Mouse (Mus musculus): ENCODE data around the gene Sytl5. TPM values are rescaled to one million over a fixed set of nuclear protein-coding genes. Genes with fewer than 3 reads are reported as not detected.

Gene Sytl5
- polyA plus RNA-seq (2014; fragmentation: Nextera tagmentation; extraction: Ambion mirVana): 0.41 and 0.54 TPM in 2 replicates

DNA sequence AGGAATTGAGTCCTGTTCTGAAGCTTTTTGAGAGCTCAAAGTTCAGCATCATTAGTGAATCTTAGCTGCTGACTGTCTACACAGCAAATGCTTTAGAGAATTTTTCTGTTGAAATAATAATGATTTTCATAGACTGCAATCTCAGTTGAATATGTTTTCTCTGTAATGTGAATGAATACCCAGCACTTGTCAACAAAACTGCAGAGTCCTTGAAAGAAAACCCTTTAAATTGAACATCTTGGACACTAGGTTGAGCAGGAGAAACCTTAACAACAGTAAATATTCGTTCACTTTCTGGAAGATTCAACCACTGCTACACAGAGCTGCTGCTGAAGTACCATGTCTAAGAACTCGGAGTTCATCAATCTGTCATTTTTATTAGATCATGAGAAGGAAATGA, at the start of gene Sytl5:
Gene Sytl5, plus strand, starts transcription at position 301 of the 400 bp plus-strand sequence.
- Histone ChIP-seq H3K4me3 (ENCODE audit: low read depth, low read length) (no peak within 1 kb of the TSS), H3K27me3 (ENCODE audit: control insufficient read depth, insufficient read depth, low read length) (no peaks in the 10 kb centered on the region), H3K36me3 (ENCODE audit: control insufficient read depth, insufficient read depth, low read length) (no peaks in the 10 kb centered on the region), H3K9ac (replicated peaks; ENCODE audit: low read depth, low read length) (no peak within 1 kb of the TSS), H3K4me1 (ENCODE audit: control insufficient read depth, insufficient read depth, low read length) (no peaks in the 10 kb centered on the region), H3K4me2 (ENCODE audit: low read depth, low read length) (no peak within 1 kb of the TSS), H3K27ac (ENCODE audit: low read depth, low read length) (no peak within 1 kb of the TSS), H3K9me3 (ENCODE audit: control insufficient read depth, low read length) (no peaks in the 10 kb centered on the region)
- 71% methylated on average over 2 of the region's 2 CpGs for WGBS
- no peak for ATAC-seq (ENCODE audit: low read depth)

- Histone ChIP-seq H3K4me1 (ENCODE audit: control insufficient read depth, insufficient read depth, low read length) (no peaks in the 10 kb centered on the region), H3K36me3 (ENCODE audit: control insufficient read depth, insufficient read depth, low read length) (no peaks in the 10 kb centered on the region), H3K9me3 (ENCODE audit: control insufficient read depth, low read length) (no peaks in the 10 kb centered on the region), H3K4me2 (ENCODE audit: low read depth, low read length) (no peak within 1 kb of the TSS), H3K4me3 (ENCODE audit: low read depth, low read length) (no peak within 1 kb of the TSS), H3K27me3 (ENCODE audit: control insufficient read depth, insufficient read depth, low read length) (no peaks in the 10 kb centered on the region), H3K9ac (replicated peaks; ENCODE audit: low read depth, low read length) (no peak within 1 kb of the TSS), H3K27ac (ENCODE audit: low read depth, low read length) (no peak within 1 kb of the TSS)
- 80% methylated on average over 3 of the region's 3 CpGs for WGBS
- no peak for ATAC-seq (ENCODE audit: low read depth)
These were observed 38.8 kb upstream of the Sytl5 start, which contains the start of gene Hypm for GRCm38 (mm10) chrX:9846628-9847027. TSS of gene Hypm (plus strand) at chrX:9846928.

GRCm38 (mm10) chrX:9849403-9849802, 36.0 kb upstream of the Sytl5 start, which contains the start of gene H2al3:
TSS of gene H2al3 (plus strand) at chrX:9849703.
- no peaks in the 10 kb centered on the region for H3K36me3 ChIP-seq (ENCODE audit: control insufficient read depth, insufficient read depth, low read length)
- H3K4me3 ChIP-seq (ENCODE audit: low read depth, low read length): no peak within 1 kb of the TSS
- ATAC-seq (ENCODE audit: low read depth): no peak
- H3K4me2 ChIP-seq (ENCODE audit: low read depth, low read length): no peak within 1 kb of the TSS
- H3K9me3 ChIP-seq (ENCODE audit: control insufficient read depth, low read length): no peaks in the 10 kb centered on the region
- H3K9ac ChIP-seq (replicated peaks; ENCODE audit: low read depth, low read length): no peak within 1 kb of the TSS
- no peaks in the 10 kb centered on the region for H3K27me3 ChIP-seq (ENCODE audit: control insufficient read depth, insufficient read depth, low read length)
- no peak within 1 kb of the TSS for H3K27ac ChIP-seq (ENCODE audit: low read depth, low read length)
- H3K4me1 ChIP-seq (ENCODE audit: control insufficient read depth, insufficient read depth, low read length): no peaks in the 10 kb centered on the region
- WGBS: 20% methylated on average over 1 of the region's 1 CpGs

- H3K27ac ChIP-seq (ENCODE audit: low read depth, low read length): no peak overlapping the region
- H3K9me3 ChIP-seq (ENCODE audit: control insufficient read depth, low read length): no peaks in the 10 kb centered on the region
- 96% methylated on average over 2 of the region's 2 CpGs for WGBS
- no peak for ATAC-seq (ENCODE audit: low read depth)
- no peak overlapping the region for H3K9ac ChIP-seq (replicated peaks; ENCODE audit: low read depth, low read length)
- no peaks in the 10 kb centered on the region for H3K36me3 ChIP-seq (ENCODE audit: control insufficient read depth, insufficient read depth, low read length)
- H3K27me3 ChIP-seq (ENCODE audit: control insufficient read depth, insufficient read depth, low read length): no peaks in the 10 kb centered on the region
- H3K4me1 ChIP-seq (ENCODE audit: control insufficient read depth, insufficient read depth, low read length): no peaks in the 10 kb centered on the region
- no peak overlapping the region for H3K4me2 ChIP-seq (ENCODE audit: low read depth, low read length)
- H3K4me3 ChIP-seq (ENCODE audit: low read depth, low read length): no peak overlapping the region
These were observed 23.6 kb upstream of the Sytl5 start for GRCm38 (mm10) chrX:9861859-9862258.

GRCm38 (mm10) chrX:9875519-9875918, 9.9 kb upstream of the Sytl5 start:
- Histone ChIP-seq H3K4me3 (ENCODE audit: low read depth, low read length) (no peak overlapping the region), H3K27me3 (ENCODE audit: control insufficient read depth, insufficient read depth, low read length) (no peaks in the 10 kb centered on the region), H3K36me3 (ENCODE audit: control insufficient read depth, insufficient read depth, low read length) (no peaks in the 10 kb centered on the region), H3K27ac (ENCODE audit: low read depth, low read length) (no peak overlapping the region), H3K4me1 (ENCODE audit: control insufficient read depth, insufficient read depth, low read length) (no peaks in the 10 kb centered on the region), H3K4me2 (ENCODE audit: low read depth, low read length) (no peak overlapping the region), H3K9ac (replicated peaks; ENCODE audit: low read depth, low read length) (no peak overlapping the region), H3K9me3 (ENCODE audit: control insufficient read depth, low read length) (no peaks in the 10 kb centered on the region)
- WGBS: 98% methylated on average over 2 of the region's 2 CpGs
- no peak for ATAC-seq (ENCODE audit: low read depth)

DNA sequence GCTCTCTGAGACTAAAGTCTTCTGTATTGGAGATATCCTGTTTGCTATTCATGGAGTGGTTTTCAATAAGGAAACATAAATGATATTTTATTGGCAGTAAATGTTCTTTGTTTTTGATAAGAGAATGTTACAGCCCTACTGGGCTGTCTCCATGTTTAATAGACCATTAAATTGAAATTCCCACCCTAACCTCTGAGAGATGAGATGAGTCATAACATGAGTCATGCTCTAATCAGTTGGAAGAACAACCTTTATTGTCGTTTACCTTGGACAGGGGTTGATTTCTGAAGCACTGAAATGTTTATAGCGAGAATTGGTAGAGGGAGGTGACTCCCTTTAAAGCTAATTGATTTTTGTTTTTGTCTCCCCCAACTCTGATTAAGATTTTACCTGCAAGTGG, 24.1 kb downstream of the Sytl5 start:
- no peak for ATAC-seq (ENCODE audit: low read depth)
- Histone ChIP-seq H3K36me3 (ENCODE audit: control insufficient read depth, insufficient read depth, low read length) (no peaks in the 10 kb centered on the region), H3K4me2 (ENCODE audit: low read depth, low read length) (no peak overlapping the region), H3K4me3 (ENCODE audit: low read depth, low read length) (no peak overlapping the region), H3K27ac (ENCODE audit: low read depth, low read length) (no peak overlapping the region), H3K27me3 (ENCODE audit: control insufficient read depth, insufficient read depth, low read length) (no peaks in the 10 kb centered on the region), H3K9me3 (ENCODE audit: control insufficient read depth, low read length) (no peaks in the 10 kb centered on the region), H3K4me1 (ENCODE audit: control insufficient read depth, insufficient read depth, low read length) (no peaks in the 10 kb centered on the region), H3K9ac (replicated peaks; ENCODE audit: low read depth, low read length) (no peak overlapping the region)
- WGBS: 59% methylated on average over 2 of the region's 2 CpGs

DNA sequence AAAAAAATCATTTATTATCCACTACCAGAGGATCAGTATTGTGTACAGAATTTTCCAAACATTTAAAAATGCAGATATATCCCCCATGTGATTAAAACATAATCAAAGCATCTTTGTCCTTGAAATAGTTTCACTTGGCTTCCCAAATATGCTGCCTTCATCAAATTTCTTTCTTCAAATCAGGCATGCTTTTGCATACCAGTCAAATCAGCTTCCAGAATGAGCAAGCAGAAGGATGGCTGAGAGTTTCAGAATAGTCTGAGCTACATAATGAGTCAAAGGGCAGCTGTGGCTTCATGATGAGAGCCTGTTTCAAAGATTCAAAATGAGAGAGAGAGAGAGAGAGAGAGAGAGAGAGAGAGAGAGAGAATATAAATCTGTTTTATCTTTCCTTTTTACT, 48.4 kb downstream of the Sytl5 start:
- Histone ChIP-seq H3K27me3 (ENCODE audit: control insufficient read depth, insufficient read depth, low read length) (no peaks in the 10 kb centered on the region), H3K36me3 (ENCODE audit: control insufficient read depth, insufficient read depth, low read length) (no peaks in the 10 kb centered on the region), H3K9me3 (ENCODE audit: control insufficient read depth, low read length) (no peaks in the 10 kb centered on the region), H3K9ac (replicated peaks; ENCODE audit: low read depth, low read length) (no peak overlapping the region), H3K4me3 (ENCODE audit: low read depth, low read length) (no peak overlapping the region), H3K4me2 (ENCODE audit: low read depth, low read length) (no peak overlapping the region), H3K4me1 (ENCODE audit: control insufficient read depth, insufficient read depth, low read length) (no peaks in the 10 kb centered on the region), H3K27ac (ENCODE audit: low read depth, low read length) (no peak overlapping the region)
- ATAC-seq (ENCODE audit: low read depth): no peak

- Histone ChIP-seq H3K4me3 (ENCODE audit: low read depth, low read length) (no peak overlapping the region), H3K27me3 (ENCODE audit: control insufficient read depth, insufficient read depth, low read length) (no peaks in the 10 kb centered on the region), H3K27ac (ENCODE audit: low read depth, low read length) (no peak overlapping the region), H3K9me3 (ENCODE audit: control insufficient read depth, low read length) (no peaks in the 10 kb centered on the region), H3K4me1 (ENCODE audit: control insufficient read depth, insufficient read depth, low read length) (no peaks in the 10 kb centered on the region), H3K36me3 (ENCODE audit: control insufficient read depth, insufficient read depth, low read length) (no peaks in the 10 kb centered on the region), H3K4me2 (ENCODE audit: low read depth, low read length) (no peak overlapping the region), H3K9ac (replicated peaks; ENCODE audit: low read depth, low read length) (no peak overlapping the region)
- ATAC-seq (ENCODE audit: low read depth): no peak
These were observed 98.8 kb downstream of the Sytl5 start for GRCm38 (mm10) chrX:9984094-9984669.

DNA sequence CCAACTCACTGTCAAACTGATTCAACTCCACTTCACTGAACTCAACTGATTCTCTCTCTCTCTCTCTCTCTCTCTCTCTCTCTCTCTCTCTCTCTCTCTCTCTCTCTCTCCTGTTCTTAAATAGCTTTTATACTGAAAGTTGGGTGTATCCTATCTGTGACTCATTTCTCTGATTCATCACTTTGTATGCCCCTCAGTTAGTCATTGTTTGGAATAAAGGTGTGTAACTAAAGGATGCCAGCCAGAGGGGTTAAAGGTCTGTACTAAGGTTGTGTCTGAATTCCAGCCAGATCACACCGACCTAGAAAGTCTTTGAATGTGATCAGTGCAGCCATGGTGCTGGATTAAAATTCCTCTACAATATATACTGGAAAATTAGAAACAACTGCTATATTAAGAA, 115.3 kb downstream of the Sytl5 start:
- no peak overlapping the region for H3K4me3 ChIP-seq (ENCODE audit: low read depth, low read length)
- no peaks in the 10 kb centered on the region for H3K36me3 ChIP-seq (ENCODE audit: control insufficient read depth, insufficient read depth, low read length)
- no peak overlapping the region for H3K27ac ChIP-seq (ENCODE audit: low read depth, low read length)
- H3K4me1 ChIP-seq (ENCODE audit: control insufficient read depth, insufficient read depth, low read length): no peaks in the 10 kb centered on the region
- no peaks in the 10 kb centered on the region for H3K9me3 ChIP-seq (ENCODE audit: control insufficient read depth, low read length)
- 81% methylated on average over 1 of the region's 1 CpGs for WGBS
- ATAC-seq (ENCODE audit: low read depth): no peak
- no peak overlapping the region for H3K4me2 ChIP-seq (ENCODE audit: low read depth, low read length)
- no peak overlapping the region for H3K9ac ChIP-seq (replicated peaks; ENCODE audit: low read depth, low read length)
- no peaks in the 10 kb centered on the region for H3K27me3 ChIP-seq (ENCODE audit: control insufficient read depth, insufficient read depth, low read length)
